Mouse (Mus musculus) embryonic stem cell, embryonic (primary cell): Measurements from ENCODE around the gene Olfr1375.

ENCODE experiments used
- CTCF ChIA-PET, 4 experiments: fragments of 300-600 bp in 2 of 4; fragments of 350-600 bp in 2 of 4; sonication (Branson Sonifier 250); formaldehyde crosslinking; loops; one replicate each; lab custom pipeline; 2022; ENCODE audit warnings: inconsistent platforms in 2 of 4; lab: Charles Lee
- POLR2A ChIA-PET, 4 experiments: fragments of 300-600 bp in 2 of 4; fragments of 350-600 bp in 2 of 4; sonication (Branson Sonifier 250); formaldehyde crosslinking; loops; one replicate each; lab custom pipeline; 2022; ENCODE audit warnings: antibody characterized with exemption in 4 of 4, inconsistent platforms in 1 of 4; lab: Charles Lee

Gene Olfr1375

GRCm38 (mm10) chr11:51084527-51084926 is 36.6 kb downstream of the Olfr1375 start:
- CTCF ChIA-PET, result interaction anchor here in 2 of 4 experiments (0.6 to 1.4 kb wide), 2 partner anchors 51 to 169 kb away, joined by 4 read pairs; partner anchors contain the start of gene Zfp2 (in 1 of the 2)
- POLR2A ChIA-PET, result interaction anchor here in 2 of 4 experiments (0.5 to 1.0 kb wide), 3 partner anchors 70 to 915 kb away, joined by 3 to 6 read pairs (median 3); no protein-coding TSS in a partner anchor

- ChIA-PET CTCF (interaction anchor here in 3 of 4 experiments (0.6 to 1.4 kb wide), 3 partner anchors 50 to 169 kb away, joined by 3 to 4 read pairs (median 4); partner anchors contain the start of gene Zfp2 (in 1 of the 3)), POLR2A (interaction anchor here in 1 of 4 experiments (0.6 to 1.2 kb wide), 2 partner anchors 9 to 32 kb away, joined by 3 to 5 read pairs; no protein-coding TSS in a partner anchor)
These were observed 37.4 kb downstream of the Olfr1375 start for GRCm38 (mm10) chr11:51085269-51085668.
